Mouse (Mus musculus) leukemia stem cell, adult 10-12 weeks (primary cell): Measurements from ENCODE around the gene Efcab5. TPM values are rescaled to one million over a fixed set of nuclear protein-coding genes. Genes with fewer than 3 reads are reported as not detected.

Experiments
- polyA plus RNA-seq: library from polyadenylated mRNA; stranded (reverse); fragments of >175 nt; gene quantifications from 2 replicates; pipeline ENCODE4 v1.2.3, GENCODE M21; 2012; ENCODE audit warnings: low replicate concordance

Efcab5 gene
- 0.10 TPM in 1 of 2 replicates, not detected in the other for polyA plus RNA-seq

GRCm38 (mm10) chr11:77188868-77189267 is at the start of gene Efcab5:
TSS of gene Efcab5 (minus strand) at chr11:77188968.

GRCm38 (mm10) chr11:77215951-77216760 is 27.4 kb upstream of the Efcab5 start, which contains the start of gene Ssh2:
TSS of gene Ssh2 (plus strand) at chr11:77216287.

GRCm38 (mm10) chr11:77078273-77079134 is 110.3 kb downstream of the Efcab5 start, which contains the start of gene Nsrp1:
TSS of gene Nsrp1 (minus strand) at chr11:77078435.

Other genes with a start within 250 kb of the Efcab5 start
- 0.55 TPM in 1 of 2 replicates, not detected in the other for gene Slc6a4, start 190.4 kb downstream of the Efcab5 start, polyA plus RNA-seq
- gene Nsrp1, start 110.5 kb downstream of the Efcab5 start, polyA plus RNA-seq: 0.37 and 1.6 TPM in 2 replicates
- gene Ssh2, start 27.3 kb upstream of the Efcab5 start, polyA plus RNA-seq: 70.1 and 72.9 TPM in 2 replicates